Comparison of ENCODE assay signal across 9 mouse cellular contexts in the genomic region with DNA sequence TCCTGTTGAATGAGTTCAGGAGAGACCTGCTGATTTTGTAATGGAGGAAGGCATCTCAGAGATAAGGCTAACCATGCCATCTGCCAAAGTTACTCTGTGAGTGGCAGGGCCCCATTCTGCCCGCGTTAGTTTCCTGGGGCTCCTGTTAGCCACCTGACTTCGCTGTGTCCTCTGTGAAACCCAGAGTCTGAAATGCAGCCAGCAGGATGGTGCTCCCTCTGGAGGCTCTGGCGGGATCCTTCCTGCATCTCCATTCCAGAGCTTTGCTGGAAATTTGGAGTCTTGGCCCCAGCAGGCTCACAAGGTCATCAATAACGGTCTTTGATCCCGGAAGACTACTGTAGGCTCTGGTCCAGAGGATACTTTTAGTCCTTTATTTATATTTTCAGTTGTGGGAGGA. TPM values are rescaled to one million over a fixed set of nuclear protein-coding genes. Genes with fewer than 3 reads are reported as not detected.
DNase-seq lines count a peak whose midpoint lies in the region; ATAC-seq and TF ChIP-seq lines count a peak whose summit lies in the region.
"Had no signal": no experiment of that assay in that cellular context is flagged by ENCODE, and none has a peak within 500 bp of the region (broad histone marks: within the 10 kb centered on the region; RNA-seq: fewer than 3 reads in every experiment).

No protein-coding gene starts in this region.

- H3K9me3 ChIP-seq in hindbrain, embryonic 11.5 days (ENCODE audit: control insufficient read depth, low read length): no peaks in the 10 kb centered on the region
- H3K9me3 ChIP-seq in hindbrain, embryonic 12.5 days (replicated peaks): no peaks in the 10 kb centered on the region
- H3K9me3 ChIP-seq in ES-Bruce4 (replicated peaks; ENCODE audit: control insufficient read depth, insufficient read depth, low read length, poor library complexity, severe bottlenecking): no peaks in the 10 kb centered on the region
- H3K9me3 ChIP-seq in midbrain, embryonic 10.5 days (replicated peaks): no peaks in the 10 kb centered on the region

- 28% methylated on average over 6 of the region's 6 CpGs for WGBS in hindbrain, embryonic 11.5 days
- WGBS in hindbrain, embryonic 12.5 days: 35% methylated on average over 6 of the region's 6 CpGs
- WGBS in midbrain, embryonic 10.5 days: 39% methylated on average over 6 of the region's 6 CpGs

- no peak for TF ChIP-seq EP300 in ES-Bruce4 (IDR thresholded peaks at IDR 0.05; ENCODE audit: insufficient read depth, low read depth, low read length)

- no peak overlapping the region for H3K27ac ChIP-seq in hindbrain, embryonic 11.5 days (ENCODE audit: low read depth, low read length)
- H3K27ac ChIP-seq in hindbrain, embryonic 12.5 days: no peak overlapping the region
- H3K27ac ChIP-seq in ES-Bruce4 (ENCODE audit: insufficient read depth, low read length): no peak overlapping the region
- no peak overlapping the region for H3K27ac ChIP-seq in midbrain, embryonic 10.5 days (replicated peaks)

- intact Hi-C loops in heart, postnatal 36 days (cut with DNase I): no loop called here

- no peak overlapping the region for H3K4me3 ChIP-seq in hindbrain, embryonic 11.5 days (ENCODE audit: low read depth, low read length)
- no peak overlapping the region for H3K4me3 ChIP-seq in hindbrain, embryonic 12.5 days
- no peak overlapping the region for H3K4me3 ChIP-seq in ES-Bruce4 (ENCODE audit: low read depth, low read length)
- no peak overlapping the region for H3K4me3 ChIP-seq in midbrain, embryonic 10.5 days

- peak; percentile 11 for DNase-seq in hindbrain, embryonic 11.5 days (ENCODE audit: low spot score)
- DNase-seq in adrenal gland, postnatal 25 days: peak; percentile 31
- peak; percentile 18 to 19 for DNase-seq in heart, postnatal 36 days
- DNase-seq in midbrain, embryonic 10.5 days (ENCODE audit: low spot score): no peak
- DNase-seq in thymus, postnatal 25 days: no peak

- H3K9ac ChIP-seq in hindbrain, embryonic 11.5 days (ENCODE audit: low read depth, low read length): no peak overlapping the region
- no peak overlapping the region for H3K9ac ChIP-seq in hindbrain, embryonic 12.5 days
- H3K9ac ChIP-seq in ES-Bruce4 (ENCODE audit: low read depth, poor library complexity, severe bottlenecking): no peak overlapping the region

- no peak overlapping the region for H3K4me2 ChIP-seq in hindbrain, embryonic 11.5 days (replicated peaks; ENCODE audit: low read depth, low read length)
- no peak overlapping the region for H3K4me2 ChIP-seq in hindbrain, embryonic 12.5 days (replicated peaks)

- ATAC-seq in hindbrain, embryonic 11.5 days (ENCODE audit: low FRiP score): no peak
- no peak for ATAC-seq in hindbrain, embryonic 12.5 days (ENCODE audit: low FRiP score)
- ATAC-seq in erythroid progenitor cell, adult 5-6 weeks (replicated peaks; ENCODE audit: low FRiP score, poor library complexity, severe bottlenecking): no peak

- no peaks in the 10 kb centered on the region for H3K36me3 ChIP-seq in hindbrain, embryonic 11.5 days (ENCODE audit: control insufficient read depth, insufficient read depth, low read length)
- no peaks in the 10 kb centered on the region for H3K36me3 ChIP-seq in hindbrain, embryonic 12.5 days
- H3K36me3 ChIP-seq in ES-Bruce4 (ENCODE audit: control insufficient read depth, insufficient read depth, low read length, poor library complexity, severe bottlenecking): no peaks in the 10 kb centered on the region
- H3K36me3 ChIP-seq in midbrain, embryonic 10.5 days: no peaks in the 10 kb centered on the region

- TF ChIP-seq CTCF in ES-Bruce4 (IDR thresholded peaks at IDR 0.05; ENCODE audit: low read depth, low read length): peak; percentile 50

- H3K4me1 ChIP-seq in hindbrain, embryonic 11.5 days (replicated peaks; ENCODE audit: control insufficient read depth, insufficient read depth, low read length): no peaks in the 10 kb centered on the region
- peaks cover 14% of the 10 kb centered on the region for H3K4me1 ChIP-seq in hindbrain, embryonic 12.5 days
- no peaks in the 10 kb centered on the region for H3K4me1 ChIP-seq in ES-Bruce4 (ENCODE audit: control insufficient read depth, insufficient read depth, low read length)
- peaks cover 3% of the 10 kb centered on the region; the same call in 1 of the 2 replicates for H3K4me1 ChIP-seq in midbrain, embryonic 10.5 days

- no peaks in the 10 kb centered on the region for H3K27me3 ChIP-seq in hindbrain, embryonic 11.5 days (ENCODE audit: control insufficient read depth, insufficient read depth, low read length)
- H3K27me3 ChIP-seq in hindbrain, embryonic 12.5 days: no peaks in the 10 kb centered on the region
- H3K27me3 ChIP-seq in ES-Bruce4 (ENCODE audit: control insufficient read depth, insufficient read depth, low read length, poor library complexity, severe bottlenecking): no peaks in the 10 kb centered on the region
- no peaks in the 10 kb centered on the region for H3K27me3 ChIP-seq in midbrain, embryonic 10.5 days (ENCODE audit: low read depth, poor library complexity, severe bottlenecking)

- no peak for TF ChIP-seq POLR2A in ES-Bruce4 (IDR thresholded peaks at IDR 0.05; ENCODE audit: insufficient read depth, low read length)

RNA-seq across cellular contexts. Expression of a gene that starts 28.7 kb away (rescaled TPM):
- 0.61 and 1.3 TPM in 2 replicates for polyA plus RNA-seq in hindbrain, embryonic 11.5 days (2014; fragmentation: Nextera tagmentation; extraction: Ambion mirVana)
- 1.1 and 1.4 TPM in 2 replicates for polyA plus RNA-seq in hindbrain, embryonic 12.5 days (2016; fragmentation: Nextera tagmentation; extraction: Ambion mirVana)
- 3.0 and 3.9 TPM in 2 replicates for polyA plus RNA-seq in ES-Bruce4 (2011; ENCODE audit: insufficient read depth, insufficient read length, low read depth, missing spikeins)
- 16.0 and 16.7 TPM in 2 replicates for total RNA-seq in adrenal gland, postnatal 25 days (2021)
- total RNA-seq in heart, postnatal 36 days (2021): 1 to 10 TPM; 8.4 to 10.0 TPM
- 0.42 and 1.8 TPM in 2 replicates for total RNA-seq in erythroid progenitor cell, adult 5-6 weeks (2015; ENCODE audit: low replicate concordance)
- total RNA-seq in erythroid progenitor cell, adult 5-6 weeks (2017; ENCODE audit: low replicate concordance): 1.1 and 2.1 TPM in 2 replicates
- polyA plus RNA-seq in midbrain, embryonic 10.5 days (2016; fragmentation: Nextera tagmentation; extraction: Ambion mirVana): 0.87 and 0.98 TPM in 2 replicates

RNA-seq across cellular contexts. Expression of a gene that starts 34.5 kb away (rescaled TPM):
- polyA plus RNA-seq in hindbrain, embryonic 11.5 days (2014; fragmentation: Nextera tagmentation; extraction: Ambion mirVana): not detected in 2 replicates
- not detected in 2 replicates for polyA plus RNA-seq in hindbrain, embryonic 12.5 days (2016; fragmentation: Nextera tagmentation; extraction: Ambion mirVana)
- polyA plus RNA-seq in ES-Bruce4 (2011; ENCODE audit: insufficient read depth, insufficient read length, low read depth, missing spikeins): not detected in 2 replicates
- total RNA-seq in adrenal gland, postnatal 25 days (2021): not detected in 2 replicates
- not detected for total RNA-seq in heart, postnatal 36 days (2021)
- total RNA-seq in erythroid progenitor cell, adult 5-6 weeks (2015; ENCODE audit: low replicate concordance): not detected in 2 replicates
- total RNA-seq in erythroid progenitor cell, adult 5-6 weeks (2017; ENCODE audit: low replicate concordance): not detected in 2 replicates
- polyA plus RNA-seq in midbrain, embryonic 10.5 days (2016; fragmentation: Nextera tagmentation; extraction: Ambion mirVana): not detected in 2 replicates
- polyA plus RNA-seq: limb, embryonic 14.5 days had no signal

Comparison
In these comparisons a context has a peak if more than half of its experiments do, and no peak if none do; other contexts are left out.
1. DNase-seq: peak in hindbrain, embryonic 11.5 days (single experiment), adrenal gland, postnatal 25 days (single experiment) and heart, postnatal 36 days (2 of 2); none in midbrain, embryonic 10.5 days (single experiment) and thymus, postnatal 25 days (single experiment).